Mouse (Mus musculus): Measurements from ENCODE around the gene Fam219b.

Gene Fam219b

DNA sequence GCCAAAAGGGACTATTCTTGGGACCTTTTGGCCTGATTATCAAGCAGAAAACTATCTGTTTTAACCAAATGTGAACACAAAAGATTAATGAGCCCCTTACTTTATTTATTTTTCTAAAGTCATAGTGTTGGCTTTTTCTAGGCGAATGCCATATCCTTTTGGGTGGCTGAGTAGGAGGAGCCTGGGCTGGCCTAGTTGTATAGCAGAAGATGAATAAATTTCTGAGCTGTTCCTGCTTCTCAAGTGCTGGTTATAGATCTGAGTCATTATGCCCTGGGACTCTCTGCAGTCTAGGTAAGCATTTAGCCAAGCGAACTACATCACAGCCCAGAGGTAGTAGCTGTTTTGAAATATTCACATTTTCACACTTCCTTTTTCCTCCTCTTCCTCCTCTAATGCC lies 11.8 kb upstream of the Fam219b start:
- no peak for DNase-seq

DNA sequence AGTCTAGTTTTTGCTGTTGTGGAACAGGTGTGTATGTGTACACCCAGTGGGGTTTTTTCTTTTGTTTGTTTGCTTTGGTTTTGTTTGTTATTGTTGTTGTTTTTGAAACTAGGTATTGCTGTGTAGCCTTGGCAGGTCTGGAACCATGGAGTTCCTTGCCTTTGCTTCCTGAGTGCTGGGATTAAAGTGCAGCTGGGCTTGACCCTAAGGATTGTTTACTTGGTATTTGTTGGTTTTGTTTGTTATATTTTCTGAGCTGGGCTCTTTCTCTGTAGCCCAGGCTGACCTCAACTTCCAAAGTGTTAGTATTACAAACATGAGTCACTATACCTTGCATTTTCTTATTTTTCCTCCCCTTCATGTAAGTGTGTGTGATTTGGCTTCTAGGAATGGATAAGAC lies 10.9 kb upstream of the Fam219b start:
- DNase-seq, result no peak

DNA sequence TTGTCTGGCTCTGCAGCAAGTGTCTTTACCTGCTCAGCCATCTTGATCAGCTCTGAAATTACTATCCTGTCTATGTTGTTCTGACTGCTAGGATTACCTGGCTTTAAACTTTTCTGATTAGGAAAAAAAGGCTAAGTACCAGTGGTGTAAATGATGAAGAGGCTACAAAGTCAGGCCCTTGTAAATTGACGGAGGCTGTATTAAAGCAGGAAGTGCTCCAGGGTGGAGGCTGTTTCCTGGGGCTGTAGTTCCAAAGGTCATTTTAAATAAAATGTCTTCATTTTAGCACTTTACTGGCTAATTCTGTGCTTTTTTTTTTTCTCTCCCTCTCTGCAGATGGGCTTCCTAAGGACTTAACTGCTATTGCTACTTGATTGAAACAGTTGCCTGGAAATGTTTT lies 5.4 kb upstream of the Fam219b start:
- no peak for DNase-seq

- no peak for DNase-seq
These were observed 966 bp upstream of the Fam219b start for GRCm38 (mm10) chr9:57536362-57536761.

GRCm38 (mm10) chr9:57537728-57538181 lies 427 bp downstream of the Fam219b start:
- no peak for DNase-seq

- DNase-seq, result no peak
These were observed 2.2 kb downstream of the Fam219b start for GRCm38 (mm10) chr9:57539550-57539949.

DNA sequence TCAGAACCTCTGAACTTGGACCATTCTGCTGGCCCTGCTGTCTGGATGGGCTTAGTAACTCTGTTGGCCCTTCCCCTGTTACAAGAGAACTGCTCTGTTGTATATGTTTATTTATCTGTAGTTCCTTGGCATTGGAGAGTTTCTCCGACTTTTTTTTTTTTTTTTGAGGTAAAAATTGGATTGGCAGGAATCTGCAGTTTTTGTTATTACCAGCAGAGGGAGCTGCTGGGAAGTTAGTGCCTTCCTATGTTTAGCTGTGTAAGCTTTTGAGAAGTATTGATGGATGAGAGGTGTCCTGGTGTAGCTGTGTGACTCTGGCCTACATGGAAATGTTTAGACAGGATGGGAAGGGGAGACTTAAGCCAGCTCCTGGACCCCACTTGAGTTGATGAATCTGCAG lies 4.0 kb downstream of the Fam219b start:
- peak; percentile 56 to 64 for DNase-seq

DNA sequence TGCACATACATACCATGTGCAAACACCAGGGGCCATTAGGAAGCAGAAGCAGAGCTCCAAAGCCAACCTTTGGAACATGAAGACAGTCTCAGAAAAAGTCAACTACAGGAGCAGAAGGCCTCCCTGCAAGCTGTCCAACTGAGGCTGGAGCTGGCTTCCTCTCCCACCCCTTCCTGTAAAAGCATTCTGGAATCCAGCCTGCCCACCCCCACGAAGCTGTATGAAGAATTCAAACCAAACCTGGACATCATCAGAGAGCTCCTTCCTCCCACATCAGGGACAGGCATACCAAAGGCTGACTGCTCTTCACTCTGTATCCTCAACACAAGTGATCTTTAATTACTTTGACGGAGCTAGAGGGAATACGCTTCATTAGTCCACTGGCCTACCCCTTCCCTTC lies 6.6 kb downstream of the Fam219b start:
- no peak for DNase-seq

DNA sequence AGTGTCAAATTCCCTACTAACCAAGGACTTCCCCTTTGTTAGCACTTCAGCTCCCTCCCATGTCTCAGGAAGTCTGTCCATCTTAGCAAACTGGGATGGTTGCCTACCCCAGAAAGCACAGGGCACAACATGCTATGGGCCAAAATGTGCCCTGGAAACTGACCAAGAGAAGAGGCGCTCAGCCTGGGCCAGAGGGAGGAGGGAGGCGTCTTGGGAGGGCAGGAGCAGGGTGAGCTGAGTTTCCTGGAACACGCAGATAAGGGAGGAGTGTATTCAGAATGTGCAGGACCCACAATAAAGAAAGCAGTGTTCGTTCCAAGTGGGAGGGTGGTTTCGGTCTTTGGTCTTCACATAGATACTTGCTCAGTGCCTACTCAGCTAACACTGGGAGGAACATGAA lies 10.0 kb downstream of the Fam219b start:
- DNase-seq, result peak; percentile 55 to 64

- DNase-seq, result no peak
These were observed 10.5 kb downstream of the Fam219b start for GRCm38 (mm10) chr9:57547869-57548268.

DNA sequence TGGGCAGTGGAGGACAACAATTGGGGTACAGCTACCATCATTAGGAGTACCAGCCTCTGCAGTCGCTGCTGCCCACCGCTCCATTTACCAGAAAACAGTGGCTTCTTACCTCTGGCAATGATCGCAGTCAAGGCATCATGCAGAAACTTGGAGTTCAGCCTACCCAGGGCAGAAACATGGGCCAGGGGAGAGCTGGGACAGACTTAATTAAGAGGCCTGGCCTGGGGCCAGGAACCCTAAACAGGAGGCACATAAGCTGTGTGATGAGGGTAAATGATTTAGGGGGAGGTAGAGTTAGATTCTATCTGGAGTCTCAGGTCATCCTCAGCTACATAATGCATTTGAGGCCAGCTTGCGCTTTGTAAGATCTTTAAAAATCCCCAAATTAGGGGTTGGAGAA lies 11.9 kb downstream of the Fam219b start:
- DNase-seq, result peak in 1 of 2 experiments; percentile 49

- no peak for DNase-seq
These were observed 13.0 kb downstream of the Fam219b start for GRCm38 (mm10) chr9:57550126-57550862.

GRCm38 (mm10) chr9:57552139-57552887 lies 15.0 kb downstream of the Fam219b start, which contains the start of gene Mpi:
Gene Mpi (minus strand): TSS chr9:57552763.
- peak; percentile 80 to 84 for DNase-seq

DNA sequence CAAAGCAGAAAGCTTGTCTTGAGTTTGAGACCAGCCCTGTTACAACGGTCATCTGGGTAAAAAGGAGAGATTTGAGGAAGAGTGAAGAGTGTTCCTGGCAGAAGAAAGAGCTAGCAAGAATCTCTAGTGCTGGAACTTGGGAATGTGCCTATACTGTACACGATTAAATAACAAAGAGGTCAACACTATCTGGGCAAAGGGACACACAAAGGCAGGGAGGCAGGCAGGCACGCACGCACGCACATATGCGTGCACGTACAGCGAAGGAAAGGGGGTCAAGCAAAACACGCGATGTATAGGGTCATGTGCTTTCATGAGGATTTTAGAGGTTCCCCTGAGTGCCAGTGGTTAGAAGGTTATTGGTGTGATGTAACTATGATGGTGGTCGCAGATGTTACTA lies 15.8 kb downstream of the Fam219b start:
- DNase-seq, result no peak

DNA sequence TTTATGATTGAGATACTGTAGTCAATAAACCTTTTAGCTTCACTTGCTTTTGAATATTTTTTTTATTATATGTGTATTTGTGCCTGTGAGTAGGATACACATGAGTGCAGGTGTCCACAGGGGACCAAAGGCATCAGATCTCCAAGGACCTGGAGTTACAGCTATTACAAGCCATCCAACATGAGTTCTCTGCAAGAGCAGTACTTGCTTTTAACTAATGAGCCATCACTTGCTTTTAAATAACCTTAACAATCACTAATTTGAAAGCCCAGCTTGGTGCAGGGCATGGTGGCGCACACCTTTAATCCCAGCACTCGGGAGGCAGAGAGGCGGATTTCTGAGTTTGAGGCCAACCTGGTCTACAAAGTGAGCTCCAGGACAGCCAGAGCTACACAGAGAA lies 17.4 kb downstream of the Fam219b start:
- no peak for DNase-seq

GRCm38 (mm10) chr9:57557215-57557614 lies 19.9 kb downstream of the Fam219b start:
- DNase-seq, result no peak

GRCm38 (mm10) chr9:57558625-57559024 lies 21.3 kb downstream of the Fam219b start:
- DNase-seq, result no peak

- DNase-seq, result no peak
These were observed 22.2 kb downstream of the Fam219b start for GRCm38 (mm10) chr9:57559568-57559967.

DNA sequence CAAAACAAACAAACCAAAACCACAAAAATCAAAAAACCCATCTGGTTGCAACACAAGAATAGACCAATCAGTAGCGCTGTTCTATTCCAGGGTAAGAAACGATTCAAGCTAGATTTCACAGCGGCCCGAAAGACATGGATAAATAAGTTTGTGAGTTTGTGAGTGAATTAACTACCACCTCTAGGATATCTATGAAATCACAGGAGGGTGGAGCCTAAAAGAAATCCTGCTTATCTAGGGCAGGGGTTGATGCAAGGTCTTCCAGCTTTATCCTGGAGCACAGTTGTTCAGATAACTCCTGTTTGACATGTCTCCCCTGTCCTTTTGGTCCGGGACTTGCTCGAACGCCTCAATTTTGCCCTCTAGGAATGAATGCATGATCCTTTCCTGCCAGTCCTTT lies 22.9 kb downstream of the Fam219b start:
- no peak for DNase-seq

GRCm38 (mm10) chr9:57560861-57561710 lies 23.8 kb downstream of the Fam219b start, which contains the start of gene Scamp2:
Gene Scamp2 (plus strand): TSS chr9:57560943.
- DNase-seq, result peak; percentile 95 to 97

DNA sequence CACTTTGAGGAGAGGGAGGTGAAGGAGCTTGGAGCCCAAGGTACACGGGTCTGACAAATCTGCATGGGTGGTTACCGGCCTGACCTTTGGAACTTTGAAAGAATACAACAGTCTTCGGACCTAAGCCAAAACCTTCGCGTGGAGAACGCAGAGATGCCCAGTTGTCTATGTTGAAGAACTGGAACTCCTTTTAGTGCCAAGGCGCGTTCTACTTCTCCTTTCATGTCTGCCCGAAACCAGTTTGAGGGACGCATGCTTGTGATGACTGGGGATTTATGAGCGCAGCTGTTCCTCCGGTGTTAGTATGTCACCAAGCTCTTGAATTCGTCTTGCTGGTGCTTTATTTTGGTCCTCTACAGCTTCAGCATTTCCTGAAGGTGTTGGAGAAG lies 24.4 kb downstream of the Fam219b start:
- no peak for DNase-seq

DNA sequence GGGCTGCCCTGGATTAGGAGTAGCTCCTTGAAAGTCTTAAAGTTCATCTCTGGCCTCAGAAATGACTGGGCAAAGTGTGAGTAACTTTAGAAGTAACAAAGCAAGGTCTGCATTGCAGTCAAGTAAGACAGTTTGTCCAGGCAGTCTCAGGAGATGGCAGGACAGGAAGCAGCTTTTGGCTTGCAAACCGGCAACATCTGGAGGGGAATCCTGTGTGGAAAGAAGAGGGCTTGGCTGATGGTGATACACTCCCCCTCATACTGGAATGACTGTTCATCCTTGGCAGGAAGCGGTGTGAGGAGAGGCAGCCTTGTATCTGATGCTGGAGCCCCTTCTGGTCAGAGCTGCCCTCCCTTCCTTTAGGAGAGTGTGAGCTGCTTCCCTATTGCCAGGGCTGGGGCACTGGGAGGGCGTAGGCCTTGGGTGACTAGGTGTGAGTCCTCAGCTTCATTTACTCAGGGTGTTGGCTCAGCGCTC lies 25.6 kb downstream of the Fam219b start:
- no peak for DNase-seq

DNA sequence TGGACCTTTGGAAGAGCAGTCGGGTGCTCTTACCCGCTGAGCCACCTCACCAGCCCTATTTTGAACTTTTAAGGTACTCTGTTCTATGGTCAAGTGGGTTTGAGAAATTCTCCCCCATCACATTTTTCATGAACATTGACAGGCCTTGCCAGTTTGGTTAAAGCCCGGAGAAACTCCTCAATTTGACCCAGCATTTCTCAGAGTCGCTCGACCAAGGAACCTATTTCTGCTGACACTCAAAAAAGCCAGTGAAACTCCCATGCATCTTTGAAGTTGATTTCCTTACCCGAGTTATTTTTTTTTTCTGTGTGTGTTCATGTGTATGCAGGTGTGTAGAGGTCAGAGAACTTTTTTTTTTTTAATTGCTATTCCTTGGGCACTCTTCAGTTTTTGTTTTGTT lies 27.3 kb downstream of the Fam219b start:
- no peak for DNase-seq

All from cerebellum, adult 18-20 months (tissue).